Mouse (Mus musculus): ENCODE data around the gene Vegfb. TPM values are rescaled to one million over a fixed set of nuclear protein-coding genes. Genes with fewer than 3 reads are reported as not detected.

Gene Vegfb
- polyA plus RNA-seq, 1 experiment = 17.5 TPM

Other genes with a start within 250 kb of the Vegfb start
- 25.1 and 30.9 TPM in 2 replicates for gene Rps6ka4, start 147.0 kb downstream of the Vegfb start, polyA plus RNA-seq (2012; rRNA removed)
- 6.7 and 11.6 TPM in 2 replicates for gene Ccdc88b, start 129.4 kb downstream of the Vegfb start, polyA plus RNA-seq (2012; rRNA removed)
- 79.9 and 88.6 TPM in 2 replicates for gene Trmt112, start 78.0 kb downstream of the Vegfb start, polyA plus RNA-seq (2012; rRNA removed)
- 177 and 243 TPM in 2 replicates for gene Prdx5, start 77.5 kb downstream of the Vegfb start, polyA plus RNA-seq (2012; rRNA removed)
- 175 and 234 TPM in 2 replicates for gene Esrra, start 65.8 kb downstream of the Vegfb start, polyA plus RNA-seq (2012; rRNA removed)
- gene Catsperz, start 62.3 kb downstream of the Vegfb start, polyA plus RNA-seq (2012; rRNA removed) = 0.19 TPM in 1 of 2 replicates, not detected in the other
- not detected in 2 replicates for gene Kcnk4, start 53.1 kb downstream of the Vegfb start, polyA plus RNA-seq (2012; rRNA removed)
- 78.2 and 105 TPM in 2 replicates for gene Bad, start 45.8 kb downstream of the Vegfb start, polyA plus RNA-seq (2012; rRNA removed)
- gene Gpr137, start 45.2 kb downstream of the Vegfb start, polyA plus RNA-seq (2012; rRNA removed) = 63.3 and 70.7 TPM in 2 replicates
- 98.4 and 98.9 TPM in 2 replicates for gene Ppp1r14b, start 12.7 kb downstream of the Vegfb start, polyA plus RNA-seq (2012; rRNA removed)
- gene Plcb3, start 11.2 kb downstream of the Vegfb start, polyA plus RNA-seq (2012; rRNA removed) = 383 and 614 TPM in 2 replicates
- 63.9 and 76.9 TPM in 2 replicates for gene Fkbp2, start 7.2 kb downstream of the Vegfb start, polyA plus RNA-seq (2012; rRNA removed)
- 44.6 and 46.9 TPM in 2 replicates for gene Dnajc4, start 4.9 kb upstream of the Vegfb start, polyA plus RNA-seq (2012; rRNA removed)
- 59.3 and 68.1 TPM in 2 replicates for gene Nudt22, start 8.5 kb upstream of the Vegfb start, polyA plus RNA-seq (2012; rRNA removed)
- gene Trpt1, start 8.5 kb upstream of the Vegfb start, polyA plus RNA-seq (2012; rRNA removed) = 10.0 and 11.4 TPM in 2 replicates
- gene Fermt3, start 31.8 kb upstream of the Vegfb start, polyA plus RNA-seq (2012; rRNA removed) = 17.3 and 20.1 TPM in 2 replicates
- 43.9 and 51.2 TPM in 2 replicates for gene Stip1, start 52.3 kb upstream of the Vegfb start, polyA plus RNA-seq (2012; rRNA removed)
- gene Macrod1, start 69.2 kb upstream of the Vegfb start, polyA plus RNA-seq (2012; rRNA removed) = 19.2 and 22.4 TPM in 2 replicates
- gene Flrt1, start 118.1 kb upstream of the Vegfb start, polyA plus RNA-seq (2012; rRNA removed) = 0.14 TPM in 2 replicates
- 117 and 118 TPM in 2 replicates for gene Otub1, start 218.7 kb upstream of the Vegfb start, polyA plus RNA-seq (2012; rRNA removed)
- gene Cox8a, start 230.0 kb upstream of the Vegfb start, polyA plus RNA-seq (2012; rRNA removed) = 2,194 and 2,281 TPM in 2 replicates

Measured in large intestine, adult 2 months (tissue).